Mouse (Mus musculus): ENCODE measurements around the gene Ccdc141. TPM values are rescaled to one million over a fixed set of nuclear protein-coding genes. Genes with fewer than 3 reads are reported as not detected.

The Ccdc141 gene
- polyA plus RNA-seq, 1 experiment from 2014 or later, result 3.4 TPM

DNA sequence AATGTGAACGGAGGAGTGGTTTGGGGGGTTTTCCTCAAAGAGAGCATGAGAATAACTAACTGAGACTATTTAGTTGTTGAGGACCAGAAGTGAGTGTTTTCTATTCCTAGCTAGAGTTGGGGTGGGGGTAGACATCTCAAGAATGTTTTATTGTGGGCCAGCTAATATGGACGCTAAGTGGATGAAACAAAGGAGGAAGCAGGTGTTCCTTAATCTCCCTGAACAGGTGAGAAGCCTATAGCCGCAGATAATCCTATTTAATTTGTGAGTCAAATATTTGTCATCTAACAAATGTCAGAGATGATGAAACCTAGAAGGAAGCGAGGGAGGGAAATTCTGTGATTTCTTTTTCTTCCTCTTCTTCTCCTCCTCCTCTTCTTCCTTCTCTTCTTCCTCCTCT lies 60.1 kb downstream of the Ccdc141 start:
- WGBS, result 77% methylated on average over 4 of the region's 4 CpGs
- no peak for ATAC-seq (replicated peaks; ENCODE audit: low FRiP score)
- Histone ChIP-seq H3K4me1 (replicated peaks; ENCODE audit: control insufficient read depth, insufficient read depth, low read length) (no peaks in the 10 kb centered on the region), H3K36me3 (ENCODE audit: control insufficient read depth, insufficient read depth, low read length) (no peaks in the 10 kb centered on the region), H3K4me2 (ENCODE audit: low read depth, low read length, severe bottlenecking) (no peak overlapping the region), H3K9ac (ENCODE audit: low read length) (no peak overlapping the region), H3K4me3 (ENCODE audit: low read depth, low read length) (no peak overlapping the region), H3K9me3 (ENCODE audit: control insufficient read depth, low read length) (no peaks in the 10 kb centered on the region), H3K27me3 (ENCODE audit: control insufficient read depth, insufficient read depth, low read length) (no peaks in the 10 kb centered on the region), H3K27ac (ENCODE audit: low read depth, low read length) (no peak overlapping the region)
- no peak for DNase-seq (ENCODE audit: low spot score)

DNA sequence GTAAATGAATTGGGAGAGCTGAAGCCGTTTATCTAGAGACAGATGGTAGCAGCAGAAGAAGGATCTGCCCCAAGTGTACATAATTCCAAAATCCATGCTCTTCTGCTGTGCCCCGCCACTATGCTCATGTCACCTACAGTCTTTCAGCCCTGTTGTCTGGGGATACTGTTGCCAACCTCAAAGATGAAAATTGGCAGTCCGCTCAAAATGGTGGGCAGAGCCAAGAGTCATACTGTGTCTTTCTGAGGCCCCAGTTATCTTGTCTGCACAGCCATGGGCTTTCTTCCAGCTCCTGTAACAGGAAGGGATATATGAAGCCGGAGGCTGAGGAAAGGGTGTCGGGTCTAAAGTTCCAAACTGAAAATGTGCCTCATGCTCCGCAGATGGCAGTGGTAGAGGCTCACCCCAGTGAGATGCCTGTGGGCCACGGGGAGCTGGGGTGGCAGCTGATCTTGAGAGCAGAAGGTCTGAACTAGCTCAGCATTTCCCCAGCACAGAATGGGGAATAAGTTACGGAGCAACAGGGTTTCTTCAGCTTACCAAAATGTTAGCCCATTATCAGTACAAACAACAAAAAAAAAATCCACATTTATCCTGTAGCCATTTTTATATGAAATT lies 60.8 kb downstream of the Ccdc141 start:
- DNase-seq (ENCODE audit: low spot score), result no peak
- Histone ChIP-seq H3K4me1 (replicated peaks; ENCODE audit: control insufficient read depth, insufficient read depth, low read length) (no peaks in the 10 kb centered on the region), H3K4me2 (ENCODE audit: low read depth, low read length, severe bottlenecking) (no peak overlapping the region), H3K27ac (ENCODE audit: low read depth, low read length) (no peak overlapping the region), H3K9me3 (ENCODE audit: control insufficient read depth, low read length) (no peaks in the 10 kb centered on the region), H3K27me3 (ENCODE audit: control insufficient read depth, insufficient read depth, low read length) (no peaks in the 10 kb centered on the region), H3K36me3 (ENCODE audit: control insufficient read depth, insufficient read depth, low read length) (no peaks in the 10 kb centered on the region), H3K4me3 (ENCODE audit: low read depth, low read length) (no peak overlapping the region), H3K9ac (ENCODE audit: low read length) (no peak overlapping the region)
- 92% methylated on average over 8 of the region's 8 CpGs for WGBS
- ATAC-seq (replicated peaks; ENCODE audit: low FRiP score), result no peak

DNA sequence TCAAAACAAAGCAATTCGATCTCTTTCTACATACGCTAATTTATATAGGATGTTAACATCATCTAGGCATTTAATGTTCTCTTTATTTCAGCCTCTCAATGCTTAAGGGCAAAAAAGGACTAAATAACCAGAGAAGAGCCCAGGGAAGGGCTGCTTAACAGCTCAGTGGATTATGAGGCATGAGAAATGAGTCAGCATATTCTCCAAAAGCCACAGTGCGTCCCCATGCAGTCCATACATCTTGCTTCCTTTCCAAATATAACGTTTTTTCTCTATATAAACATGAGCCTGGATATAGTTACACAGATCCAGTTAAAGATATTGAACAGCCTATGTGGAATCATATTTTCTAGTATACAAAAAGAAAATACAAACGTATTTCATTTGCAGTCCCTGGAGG lies 61.9 kb downstream of the Ccdc141 start:
- Histone ChIP-seq H3K4me1 (replicated peaks; ENCODE audit: control insufficient read depth, insufficient read depth, low read length) (no peaks in the 10 kb centered on the region), H3K27ac (ENCODE audit: low read depth, low read length) (no peak overlapping the region), H3K4me3 (ENCODE audit: low read depth, low read length) (no peak overlapping the region), H3K9ac (ENCODE audit: low read length) (no peak overlapping the region), H3K36me3 (ENCODE audit: control insufficient read depth, insufficient read depth, low read length) (no peaks in the 10 kb centered on the region), H3K4me2 (ENCODE audit: low read depth, low read length, severe bottlenecking) (no peak overlapping the region), H3K27me3 (ENCODE audit: control insufficient read depth, insufficient read depth, low read length) (no peaks in the 10 kb centered on the region), H3K9me3 (ENCODE audit: control insufficient read depth, low read length) (no peaks in the 10 kb centered on the region)
- WGBS, result 89% methylated on average over 5 of the region's 5 CpGs
- no peak for DNase-seq (ENCODE audit: low spot score)
- no peak for ATAC-seq (replicated peaks; ENCODE audit: low FRiP score)

DNA sequence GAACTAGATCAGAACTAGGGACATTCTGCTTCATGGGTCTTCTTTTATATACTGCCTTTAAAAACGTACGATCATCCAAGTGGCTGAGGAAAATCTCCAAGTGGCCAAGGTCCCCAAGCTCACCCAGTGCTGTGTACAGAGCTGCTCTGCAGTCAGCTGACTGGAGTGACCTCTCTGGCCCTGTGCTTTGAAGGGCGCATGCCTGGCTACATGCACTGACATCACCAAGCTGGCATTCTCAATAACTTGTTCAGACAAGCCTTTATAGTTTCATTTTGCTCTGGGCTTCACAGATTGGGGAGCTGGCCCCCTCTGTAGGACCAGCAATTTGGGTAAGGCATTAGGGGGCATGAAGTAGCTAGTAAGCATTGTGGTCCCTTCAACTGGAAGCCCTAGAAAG lies 64.3 kb downstream of the Ccdc141 start:
- WGBS, result 93% methylated on average over 3 of the region's 3 CpGs
- DNase-seq (ENCODE audit: low spot score) (no peak), ATAC-seq (replicated peaks; ENCODE audit: low FRiP score) (no peak)
- Histone ChIP-seq H3K9ac (ENCODE audit: low read length) (no peak overlapping the region), H3K9me3 (ENCODE audit: control insufficient read depth, low read length) (no peaks in the 10 kb centered on the region), H3K4me3 (ENCODE audit: low read depth, low read length) (no peak overlapping the region), H3K4me2 (ENCODE audit: low read depth, low read length, severe bottlenecking) (no peak overlapping the region), H3K36me3 (ENCODE audit: control insufficient read depth, insufficient read depth, low read length) (no peaks in the 10 kb centered on the region), H3K4me1 (replicated peaks; ENCODE audit: control insufficient read depth, insufficient read depth, low read length) (no peaks in the 10 kb centered on the region), H3K27ac (ENCODE audit: low read depth, low read length) (no peak overlapping the region), H3K27me3 (ENCODE audit: control insufficient read depth, insufficient read depth, low read length) (no peaks in the 10 kb centered on the region)

DNA sequence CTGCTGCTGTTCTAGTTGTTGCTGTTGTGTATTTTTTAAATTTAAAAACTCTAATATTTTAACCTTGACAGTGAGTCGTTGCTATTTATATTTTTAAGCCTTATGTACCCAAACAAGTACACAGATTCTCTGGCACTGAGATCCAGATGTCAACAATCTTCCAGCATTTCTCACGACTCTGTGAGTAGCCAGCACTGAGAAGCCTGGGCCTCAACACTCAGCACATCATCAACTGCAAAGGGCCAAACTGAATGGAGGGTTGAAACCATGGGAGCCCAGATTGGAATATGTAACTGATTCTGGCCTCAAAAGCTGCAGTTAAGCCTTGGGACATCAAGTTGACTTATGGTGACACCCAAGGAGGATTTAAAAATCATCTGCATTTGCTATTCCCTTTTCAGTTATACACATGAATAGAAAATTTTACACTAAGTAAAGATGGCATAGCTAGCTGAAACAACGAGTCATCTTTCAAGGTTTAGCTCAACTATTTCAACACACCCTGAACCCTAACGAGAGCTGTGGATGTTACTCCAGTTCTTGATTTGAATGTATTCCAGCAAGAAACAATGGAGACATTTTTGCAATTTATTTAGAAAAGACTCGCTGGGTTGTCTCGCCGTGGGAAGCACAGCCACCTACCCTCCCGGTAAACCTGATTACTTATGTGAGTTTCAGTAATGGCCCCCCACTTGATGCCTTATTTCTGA lies 65.3 kb downstream of the Ccdc141 start:
- no peak overlapping the region for H3K9ac ChIP-seq (ENCODE audit: low read length)
- ATAC-seq (replicated peaks; ENCODE audit: low FRiP score) (no peak), DNase-seq (ENCODE audit: low spot score) (no peak)
- H3K36me3 ChIP-seq (ENCODE audit: control insufficient read depth, insufficient read depth, low read length), result no peaks in the 10 kb centered on the region
- H3K27me3 ChIP-seq (ENCODE audit: control insufficient read depth, insufficient read depth, low read length), result no peaks in the 10 kb centered on the region
- no peak overlapping the region for H3K27ac ChIP-seq (ENCODE audit: low read depth, low read length)
- H3K4me1 ChIP-seq (replicated peaks; ENCODE audit: control insufficient read depth, insufficient read depth, low read length), result no peaks in the 10 kb centered on the region
- no peak overlapping the region for H3K4me2 ChIP-seq (ENCODE audit: low read depth, low read length, severe bottlenecking)
- H3K9me3 ChIP-seq (ENCODE audit: control insufficient read depth, low read length), result no peaks in the 10 kb centered on the region
- 85% methylated on average over 8 of the region's 8 CpGs for WGBS
- no peak overlapping the region for H3K4me3 ChIP-seq (ENCODE audit: low read depth, low read length)

DNA sequence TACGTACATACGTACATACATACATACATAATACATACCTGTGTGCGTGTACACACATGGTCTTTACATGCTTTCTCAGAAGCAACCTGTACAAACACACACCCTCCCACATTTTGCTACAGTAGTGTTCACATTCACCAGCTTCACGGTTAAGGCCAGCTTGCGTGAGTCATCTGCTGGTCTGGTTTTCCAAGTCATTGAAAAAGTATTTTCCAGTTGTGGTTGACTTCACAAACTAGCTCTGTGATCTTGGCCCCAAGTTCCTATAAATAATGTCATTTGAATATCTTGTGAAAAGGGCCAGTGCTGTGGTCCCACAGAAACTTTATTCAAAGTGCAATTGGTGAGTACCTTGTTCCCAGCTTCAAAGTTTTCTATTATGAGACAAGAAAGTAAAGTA lies 67.9 kb downstream of the Ccdc141 start:
- Histone ChIP-seq H3K36me3 (ENCODE audit: control insufficient read depth, insufficient read depth, low read length) (no peaks in the 10 kb centered on the region), H3K4me1 (replicated peaks; ENCODE audit: control insufficient read depth, insufficient read depth, low read length) (no peaks in the 10 kb centered on the region), H3K27ac (ENCODE audit: low read depth, low read length) (no peak overlapping the region), H3K4me3 (ENCODE audit: low read depth, low read length) (no peak overlapping the region), H3K27me3 (ENCODE audit: control insufficient read depth, insufficient read depth, low read length) (no peaks in the 10 kb centered on the region), H3K9ac (ENCODE audit: low read length) (no peak overlapping the region), H3K9me3 (ENCODE audit: control insufficient read depth, low read length) (no peaks in the 10 kb centered on the region), H3K4me2 (ENCODE audit: low read depth, low read length, severe bottlenecking) (no peak overlapping the region)
- DNase-seq (ENCODE audit: low spot score), result no peak
- ATAC-seq (replicated peaks; ENCODE audit: low FRiP score), result no peak
- WGBS, result over 99% methylated on average over 5 of the region's 5 CpGs

DNA sequence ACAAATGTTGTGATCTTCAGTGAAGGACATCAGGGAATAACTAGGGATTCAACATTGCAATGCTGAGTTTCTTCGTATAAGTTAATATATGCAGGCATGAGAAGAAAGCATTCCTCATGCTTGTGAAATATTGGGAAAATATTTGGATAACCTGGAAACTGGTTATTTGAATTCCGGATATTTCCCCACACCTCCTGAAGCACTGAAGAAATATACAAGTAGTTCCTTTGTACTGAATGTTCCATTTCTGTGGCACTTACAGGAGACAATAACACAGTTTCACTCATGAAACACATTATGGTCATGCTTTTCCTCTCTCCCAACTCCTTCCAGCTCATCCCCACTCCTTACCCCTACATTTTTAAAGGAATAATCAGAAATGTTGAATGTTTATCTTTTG lies 70.6 kb downstream of the Ccdc141 start:
- 95% methylated on average over 2 of the region's 2 CpGs for WGBS
- Histone ChIP-seq H3K27ac (ENCODE audit: low read depth, low read length) (no peak overlapping the region), H3K4me1 (replicated peaks; ENCODE audit: control insufficient read depth, insufficient read depth, low read length) (no peaks in the 10 kb centered on the region), H3K4me3 (ENCODE audit: low read depth, low read length) (no peak overlapping the region), H3K9ac (ENCODE audit: low read length) (no peak overlapping the region), H3K27me3 (ENCODE audit: control insufficient read depth, insufficient read depth, low read length) (no peaks in the 10 kb centered on the region), H3K36me3 (ENCODE audit: control insufficient read depth, insufficient read depth, low read length) (no peaks in the 10 kb centered on the region), H3K9me3 (ENCODE audit: control insufficient read depth, low read length) (no peaks in the 10 kb centered on the region), H3K4me2 (ENCODE audit: low read depth, low read length, severe bottlenecking) (no peak overlapping the region)
- no peak for DNase-seq (ENCODE audit: low spot score)
- no peak for ATAC-seq (replicated peaks; ENCODE audit: low FRiP score)

DNA sequence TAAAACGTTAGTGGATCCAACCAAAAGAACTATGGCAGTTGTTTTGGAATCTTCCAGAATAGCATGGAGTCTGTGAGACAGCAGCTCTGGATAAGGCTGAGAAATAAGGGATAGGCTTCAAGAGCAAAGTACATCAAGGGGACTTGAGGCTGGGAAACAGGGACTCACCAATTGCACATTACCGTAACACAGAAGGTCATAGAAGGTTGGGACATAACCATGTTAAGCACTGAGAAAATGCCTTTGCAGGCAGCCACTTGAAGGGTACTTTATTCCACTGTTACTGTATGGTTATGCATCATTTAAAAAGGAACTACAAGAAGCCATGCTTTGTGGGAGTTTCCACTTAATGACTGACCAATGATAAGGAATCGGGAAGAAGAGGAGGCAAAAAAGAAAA lies 71.7 kb downstream of the Ccdc141 start:
- no peak overlapping the region for H3K27ac ChIP-seq (ENCODE audit: low read depth, low read length)
- 96% methylated on average over 3 of the region's 3 CpGs for WGBS
- H3K9ac ChIP-seq (ENCODE audit: low read length), result no peak overlapping the region
- no peaks in the 10 kb centered on the region for H3K9me3 ChIP-seq (ENCODE audit: control insufficient read depth, low read length)
- no peaks in the 10 kb centered on the region for H3K27me3 ChIP-seq (ENCODE audit: control insufficient read depth, insufficient read depth, low read length)
- no peak overlapping the region for H3K4me3 ChIP-seq (ENCODE audit: low read depth, low read length)
- H3K36me3 ChIP-seq (ENCODE audit: control insufficient read depth, insufficient read depth, low read length), result no peaks in the 10 kb centered on the region
- no peak overlapping the region for H3K4me2 ChIP-seq (ENCODE audit: low read depth, low read length, severe bottlenecking)
- ATAC-seq (replicated peaks; ENCODE audit: low FRiP score) (no peak), DNase-seq (ENCODE audit: low spot score) (no peak)
- no peaks in the 10 kb centered on the region for H3K4me1 ChIP-seq (replicated peaks; ENCODE audit: control insufficient read depth, insufficient read depth, low read length)

DNA sequence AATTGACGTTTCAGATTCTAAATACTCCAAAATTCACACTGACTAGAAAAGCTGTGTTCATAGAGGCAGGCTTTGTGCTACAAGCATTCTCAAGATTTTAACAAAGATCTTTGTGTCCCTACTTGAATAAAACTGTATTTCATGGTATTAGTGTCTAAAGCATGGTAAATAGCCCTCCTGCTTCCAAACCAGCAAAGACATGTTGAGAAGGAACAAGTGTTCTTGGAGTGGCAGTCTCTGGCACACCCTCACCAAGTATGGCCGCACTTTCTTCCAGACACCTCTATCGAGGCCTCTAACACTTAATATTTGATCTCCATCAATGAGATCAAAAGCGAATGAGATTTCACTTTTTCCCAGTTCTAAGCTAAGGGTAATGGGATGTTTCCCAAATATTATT lies 78.7 kb downstream of the Ccdc141 start:
- no peaks in the 10 kb centered on the region for H3K36me3 ChIP-seq (ENCODE audit: control insufficient read depth, insufficient read depth, low read length)
- DNase-seq (ENCODE audit: low spot score) (no peak), ATAC-seq (replicated peaks; ENCODE audit: low FRiP score) (no peak)
- no peaks in the 10 kb centered on the region for H3K27me3 ChIP-seq (ENCODE audit: control insufficient read depth, insufficient read depth, low read length)
- no peaks in the 10 kb centered on the region for H3K4me1 ChIP-seq (replicated peaks; ENCODE audit: control insufficient read depth, insufficient read depth, low read length)
- H3K4me2 ChIP-seq (ENCODE audit: low read depth, low read length, severe bottlenecking), result no peak overlapping the region
- 84% methylated on average over 4 of the region's 4 CpGs for WGBS
- no peak overlapping the region for H3K9ac ChIP-seq (ENCODE audit: low read length)
- H3K4me3 ChIP-seq (ENCODE audit: low read depth, low read length), result no peak overlapping the region
- H3K27ac ChIP-seq (ENCODE audit: low read depth, low read length), result no peak overlapping the region
- H3K9me3 ChIP-seq (ENCODE audit: control insufficient read depth, low read length), result no peaks in the 10 kb centered on the region

Data from forebrain, embryonic 11.5 days (tissue).